Mouse (Mus musculus) E14TG2a.4 (cell line): Measurements from ENCODE around the gene Tmem104.

Experiments
- CTCF ChIP-seq: conservative IDR thresholded peaks from 2 replicates; pipeline ENCODE4 v1.5.1; 2014; ENCODE audit warnings: low read length
- NANOG ChIP-seq: IDR thresholded peaks from 2 replicates; pipeline ENCODE4 v1.6.1; 2014; ENCODE audit warnings: borderline replicate concordance, low read length, mixed read lengths

GRCm38 (mm10) chr11:115275954-115276353, 88.7 kb downstream of the Tmem104 start:
- no peak for TF ChIP-seq CTCF
- TF ChIP-seq NANOG, result no peak
